Mouse (Mus musculus) lung, postnatal 0 days (tissue): ENCODE data around the gene Rec114.

Experiments
- CTCF ChIP-seq: IDR thresholded peaks from 2 replicates; pipeline ENCODE4 v1.5.1; 2016; ENCODE audit warnings: antibody characterized with exemption, mild to moderate bottlenecking
- EP300 ChIP-seq: IDR thresholded peaks from 2 replicates; pipeline ENCODE4 v1.6.1; 2016; ENCODE audit warnings: antibody characterized with exemption, mild to moderate bottlenecking, control low read depth

- TF ChIP-seq CTCF (no peak), EP300 (no peak)
Observed at GRCm38 (mm10) chr9:58681411-58681810, 62.4 kb downstream of the Rec114 start.
